25 mouse cellular contexts compared by ENCODE assay signal in genomic region chr6:66992786-66993185, GRCm38 (mm10). TPM values are rescaled to one million over a fixed set of nuclear protein-coding genes. Genes with fewer than 3 reads are reported as not detected.
A peak's percentile ranks its signal among the peaks of the same experiment; 100 is the strongest.
DNase-seq lines count a peak whose midpoint lies in the region; ATAC-seq and TF ChIP-seq lines count a peak whose summit lies in the region.
"Had no signal": no experiment of that assay in that cellular context is flagged by ENCODE, and none has a peak within 500 bp of the region (broad histone marks: within the 10 kb centered on the region; RNA-seq: fewer than 3 reads in every experiment).

No protein-coding gene starts in this region.

- peak overlapping the region; percentile 28; the same call in 1 of the 2 replicates for H3K27ac ChIP-seq in gastrocnemius, adult 2 months
- H3K27ac ChIP-seq in heart, embryonic 14.5 days (replicated peaks in 1 of 2; ENCODE audit: control insufficient read depth in 1 of 2, insufficient read depth in 1 of 2, low read depth in 2 of 2, low read length in 2 of 2): no peak overlapping the region
- H3K27ac ChIP-seq: embryonic facial prominence, embryonic 12.5 days; embryonic facial prominence, embryonic 15.5 days; forebrain, embryonic 12.5 days; forebrain, embryonic 15.5 days; hindbrain, embryonic 14.5 days; hindbrain, postnatal 0 days had no signal

- H3K9ac ChIP-seq in heart, embryonic 14.5 days (ENCODE audit: low read length): no peak overlapping the region
- H3K9ac ChIP-seq: embryonic facial prominence, embryonic 12.5 days; embryonic facial prominence, embryonic 15.5 days; forebrain, embryonic 12.5 days; forebrain, embryonic 15.5 days; heart, embryonic 12.5 days; hindbrain, embryonic 14.5 days had no signal

- H3K9me3 ChIP-seq in heart, embryonic 14.5 days (ENCODE audit: control insufficient read depth, low read length): no peaks in the 10 kb centered on the region
- H3K9me3 ChIP-seq: embryonic facial prominence, embryonic 12.5 days; embryonic facial prominence, embryonic 15.5 days; forebrain, embryonic 12.5 days; forebrain, embryonic 15.5 days; G1E; heart, embryonic 12.5 days had no signal

- 65% methylated on average over 8 of the region's 8 CpGs for WGBS in heart, embryonic 14.5 days

- ATAC-seq in heart, embryonic 14.5 days (ENCODE audit: insufficient number of reproducible peaks, insufficient read depth, low FRiP score, low read depth): no peak
- ATAC-seq: forebrain, embryonic 15.5 days; hindbrain, postnatal 0 days; inflammation-experienced regulatory T-cells, adult 6 months; intestine, embryonic 16.5 days; Patski had no signal

- H3K36me3 ChIP-seq in heart, embryonic 14.5 days (ENCODE audit: control insufficient read depth, insufficient read depth, low read length): no peaks in the 10 kb centered on the region
- H3K36me3 ChIP-seq: embryonic facial prominence, embryonic 12.5 days; embryonic facial prominence, embryonic 15.5 days; forebrain, embryonic 12.5 days; forebrain, embryonic 15.5 days; G1E; heart, embryonic 12.5 days had no signal

- no peak overlapping the region for H3K4me3 ChIP-seq in gastrocnemius, adult 2 months
- no peak overlapping the region for H3K4me3 ChIP-seq in heart, embryonic 14.5 days (ENCODE audit: control insufficient read depth in 1 of 2, insufficient read depth in 1 of 2, low read depth in 1 of 2, low read length in 2 of 2)
- H3K4me3 ChIP-seq: embryonic facial prominence, embryonic 12.5 days; embryonic facial prominence, embryonic 15.5 days; forebrain, embryonic 12.5 days; forebrain, embryonic 15.5 days; heart, embryonic 12.5 days had no signal

- peaks cover 10 to 11% of the 10 kb centered on the region in 2 experiments for H3K4me1 ChIP-seq in heart, embryonic 14.5 days (ENCODE audit: control insufficient read depth in 2 of 2, insufficient read depth in 2 of 2, low read length in 2 of 2)
- H3K4me1 ChIP-seq: embryonic facial prominence, embryonic 12.5 days; forebrain, embryonic 12.5 days; forebrain, embryonic 15.5 days had no signal

- peak overlapping the region; percentile 11 for H3K4me2 ChIP-seq in heart, embryonic 14.5 days (ENCODE audit: low read length)
- H3K4me2 ChIP-seq: embryonic facial prominence, embryonic 12.5 days; embryonic facial prominence, embryonic 15.5 days; forebrain, embryonic 12.5 days; forebrain, embryonic 15.5 days; heart, embryonic 12.5 days; hindbrain, embryonic 14.5 days had no signal

- no peak for DNase-seq in gastrocnemius, adult 2 months
- DNase-seq in gastrocnemius, adult 18-20 months (ENCODE audit: low spot score): no peak
- DNase-seq in heart, postnatal 25 days (ENCODE audit: low spot score): no peak
- DNase-seq in fat pad, adult 2 months (ENCODE audit: extremely low read depth, low read depth, low spot score): peak; percentile 79
- DNase-seq in cerebellum, postnatal 36 days: no peak
- DNase-seq: adrenal gland, adult 8-10 months; B cell, adult 2 months; cerebellum, adult 18-20 months; cerebellum, adult 9-10 months; cerebellum, postnatal 14 days; gastrocnemius, postnatal 25 days; kidney, adult 18-20 months had no signal

- no peak for TF ChIP-seq CTCF in gastrocnemius, adult 2 months (IDR thresholded peaks at IDR 0.05)

- H3K27me3 ChIP-seq in heart, embryonic 14.5 days (ENCODE audit: control insufficient read depth, insufficient read depth, low read length): no peaks in the 10 kb centered on the region
- H3K27me3 ChIP-seq: CH12.LX; embryonic facial prominence, embryonic 12.5 days; embryonic facial prominence, embryonic 15.5 days; forebrain, embryonic 12.5 days; forebrain, embryonic 15.5 days; heart, embryonic 12.5 days; Patski had no signal

- intact Hi-C loops in gastrocnemius, adult 2 months (cut with DNase I): no loop called here
- intact Hi-C loops in heart, postnatal 25 days (cut with DNase I): no loop called here

RNA-seq across cellular contexts. Expression of gene Gadd45a, which starts 44.5 kb away (rescaled TPM):
- total RNA-seq in gastrocnemius, adult 2 months (2021): 10 to 100 TPM; 27.6 to 38.9 TPM
- 10 to 100 TPM; 25.4 to 43.2 TPM for total RNA-seq in gastrocnemius, adult 18-20 months (2021)
- polyA plus RNA-seq in heart, embryonic 14.5 days (2014; fragmentation: Nextera tagmentation; extraction: Ambion mirVana): 4.4 TPM in 2 replicates
- total RNA-seq in heart, postnatal 25 days (2021): 10 to 100 TPM; 16.1 to 20.0 TPM
